ENCODE assay signal across 20 mouse cellular contexts in the genomic region with DNA sequence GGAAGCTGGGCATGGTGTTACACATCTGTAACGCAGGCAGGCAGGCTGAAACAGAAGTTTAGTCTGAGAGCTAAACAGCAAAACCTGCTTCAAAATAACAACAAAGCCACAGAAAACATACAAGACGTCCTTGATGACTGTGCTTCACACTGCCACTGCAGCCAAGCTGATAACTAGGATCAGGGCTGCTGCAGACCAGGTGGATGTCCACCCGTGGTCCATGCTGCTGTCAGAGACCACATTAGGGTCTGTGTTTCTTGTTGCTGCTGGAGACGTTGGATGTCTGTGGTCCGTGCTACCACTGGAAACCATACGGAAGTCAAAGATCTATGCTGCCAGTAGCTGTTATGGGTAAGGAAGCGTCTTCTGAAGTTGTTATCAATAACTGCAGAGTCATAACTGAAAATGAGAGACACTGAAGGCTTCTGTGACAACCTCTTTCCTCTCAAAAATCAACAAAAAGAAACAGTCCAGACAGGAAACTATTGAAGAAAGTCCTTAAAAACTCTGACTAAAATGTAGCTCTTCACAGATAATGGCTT.
DNase-seq lines count a peak whose midpoint lies in the region; ATAC-seq and TF ChIP-seq lines count a peak whose summit lies in the region.
"Had no signal": no experiment of that assay in that cellular context is flagged by ENCODE, and none has a peak within 500 bp of the region (broad histone marks: within the 10 kb centered on the region; RNA-seq: fewer than 3 reads in every experiment).

No protein-coding gene starts in this region.

- 28% methylated on average over 7 of the region's 7 CpGs for WGBS in liver, embryonic 12.5 days (ENCODE audit: insufficient replicate concordance)
- WGBS in liver, embryonic 16.5 days (ENCODE audit: insufficient replicate concordance) = 20% methylated on average over 7 of the region's 7 CpGs

- H3K4me3 ChIP-seq in erythroblast, embryonic 14.5 days (replicated peaks) = peak overlapping the region; percentile 21
- peak overlapping the region; percentile 59; the same call in 1 of the 2 replicates for H3K4me3 ChIP-seq in G1E (ENCODE audit: low read depth, low read length)
- no peak overlapping the region for H3K4me3 ChIP-seq in liver, embryonic 12.5 days
- no peak overlapping the region for H3K4me3 ChIP-seq in liver, embryonic 16.5 days (ENCODE audit: low read depth, low read length)
- H3K4me3 ChIP-seq: embryonic facial prominence, embryonic 15.5 days; forebrain, embryonic 12.5 days; heart, embryonic 12.5 days; hindbrain, embryonic 15.5 days had no signal

- intact Hi-C loops in heart, postnatal 36 days (cut with DNase I) = no loop called here
- intact Hi-C loops in gastrocnemius, postnatal 36 days (cut with DNase I) = no loop called here

- peak overlapping the region; percentile 46 for H3K4me2 ChIP-seq in liver, embryonic 12.5 days
- peak overlapping the region; percentile 35; the same call in 1 of the 2 replicates for H3K4me2 ChIP-seq in liver, embryonic 16.5 days (ENCODE audit: low read depth, low read length)
- H3K4me2 ChIP-seq: embryonic facial prominence, embryonic 15.5 days; forebrain, embryonic 12.5 days; heart, embryonic 12.5 days; hindbrain, embryonic 15.5 days had no signal

- no peak for TF ChIP-seq CTCF in G1E (IDR thresholded peaks at IDR 0.05; ENCODE audit: low read depth, low read length)

- peaks cover 4% of the 10 kb centered on the region for H3K36me3 ChIP-seq in erythroblast, embryonic 14.5 days (ENCODE audit: control insufficient read depth)
- peaks cover 10% of the 10 kb centered on the region for H3K36me3 ChIP-seq in G1E (replicated peaks)
- no peaks in the 10 kb centered on the region for H3K36me3 ChIP-seq in liver, embryonic 12.5 days
- H3K36me3 ChIP-seq in liver, embryonic 16.5 days (ENCODE audit: control insufficient read depth, insufficient read depth) = no peaks in the 10 kb centered on the region
- H3K36me3 ChIP-seq: embryonic facial prominence, embryonic 15.5 days; forebrain, embryonic 12.5 days; heart, embryonic 12.5 days; hindbrain, embryonic 15.5 days had no signal

- H3K27me3 ChIP-seq in erythroblast, embryonic 14.5 days (ENCODE audit: control insufficient read depth) = no peaks in the 10 kb centered on the region
- H3K27me3 ChIP-seq in G1E (ENCODE audit: insufficient read depth, low read length) = no peaks in the 10 kb centered on the region
- no peaks in the 10 kb centered on the region for H3K27me3 ChIP-seq in liver, embryonic 12.5 days (replicated peaks)
- H3K27me3 ChIP-seq in liver, embryonic 16.5 days (ENCODE audit: control insufficient read depth, insufficient read depth, low read depth, low read length) = no peaks in the 10 kb centered on the region
- H3K27me3 ChIP-seq: embryonic facial prominence, embryonic 15.5 days; forebrain, embryonic 12.5 days; heart, embryonic 12.5 days; hindbrain, embryonic 15.5 days had no signal

- no peak for DNase-seq in G1E (ENCODE audit: low spot score)
- no peak for DNase-seq in heart, postnatal 36 days
- DNase-seq in gastrocnemius, postnatal 36 days = no peak
- DNase-seq: adrenal gland, postnatal 25 days; B cell, adult 2 months; cerebellum, adult 2 months; cerebellum, postnatal 10 days; gastrocnemius, postnatal 10 days had no signal

- no peaks in the 10 kb centered on the region for H3K9me3 ChIP-seq in erythroblast, embryonic 14.5 days (ENCODE audit: control insufficient read depth, low read length)
- H3K9me3 ChIP-seq in G1E (replicated peaks) = no peaks in the 10 kb centered on the region
- H3K9me3 ChIP-seq in liver, embryonic 12.5 days (replicated peaks) = no peaks in the 10 kb centered on the region
- H3K9me3 ChIP-seq in liver, embryonic 16.5 days (replicated peaks; ENCODE audit: control insufficient read depth, low read length) = no peaks in the 10 kb centered on the region
- H3K9me3 ChIP-seq: embryonic facial prominence, embryonic 15.5 days; forebrain, embryonic 12.5 days; heart, embryonic 12.5 days; hindbrain, embryonic 15.5 days had no signal

- H3K27ac ChIP-seq in liver, embryonic 12.5 days = peak overlapping the region; percentile 61
- H3K27ac ChIP-seq in liver, embryonic 16.5 days (ENCODE audit: low read length) = no peak overlapping the region
- H3K27ac ChIP-seq: embryonic facial prominence, embryonic 15.5 days; forebrain, embryonic 12.5 days; hindbrain, embryonic 15.5 days had no signal

- peaks cover 14% of the 10 kb centered on the region for H3K4me1 ChIP-seq in erythroblast, embryonic 14.5 days (ENCODE audit: control insufficient read depth)
- H3K4me1 ChIP-seq in G1E (ENCODE audit: insufficient read depth, low read depth, low read length) = peaks cover 11% of the 10 kb centered on the region
- peaks cover 20% of the 10 kb centered on the region for H3K4me1 ChIP-seq in liver, embryonic 12.5 days
- no peaks in the 10 kb centered on the region; the same call in 1 of the 2 replicates for H3K4me1 ChIP-seq in liver, embryonic 16.5 days (ENCODE audit: control insufficient read depth, low read depth, low read length)
- H3K4me1 ChIP-seq: embryonic facial prominence, embryonic 15.5 days; forebrain, embryonic 12.5 days; heart, embryonic 12.5 days; hindbrain, embryonic 15.5 days had no signal

- H3K9ac ChIP-seq in liver, embryonic 12.5 days = no peak overlapping the region
- no peak overlapping the region for H3K9ac ChIP-seq in liver, embryonic 16.5 days (ENCODE audit: low read depth, low read length)
- H3K9ac ChIP-seq: embryonic facial prominence, embryonic 15.5 days; forebrain, embryonic 12.5 days; heart, embryonic 12.5 days; hindbrain, embryonic 15.5 days had no signal

- ATAC-seq in erythroblast, adult 5-6 weeks (replicated peaks; ENCODE audit: low FRiP score, poor library complexity, severe bottlenecking) = no peak
- peak; percentile 79 for ATAC-seq in G1E (ENCODE audit: extremely low read depth, insufficient number of reproducible peaks, low FRiP score, poor library complexity, severe bottlenecking)
- ATAC-seq in liver, embryonic 12.5 days = peak; percentile 67
- no peak for ATAC-seq in liver, embryonic 16.5 days (ENCODE audit: low read depth)
- ATAC-seq: activated CD4-positive, CD25-positive, alpha-beta regulatory T cell, adult 4 months; CD4-positive, CD25-positive, alpha-beta regulatory T cell, adult 4 months; forebrain, embryonic 16.5 days; Patski had no signal

Comparison
In these comparisons a context has a peak if more than half of its experiments do, and no peak if none do; other contexts are left out.
1. ATAC-seq: peak in G1E (single experiment) and liver, embryonic 12.5 days (single experiment); none in erythroblast, adult 5-6 weeks (single experiment) and liver, embryonic 16.5 days (single experiment).
2. H3K4me3 ChIP-seq: peak in erythroblast, embryonic 14.5 days (single experiment) and G1E (single experiment); none in liver, embryonic 12.5 days (single experiment) and liver, embryonic 16.5 days (single experiment).